Mouse (Mus musculus) liver, postnatal 0 days (tissue): Measurements from ENCODE around the gene Dock10.

Source experiments
- CTCF ChIP-seq: sonication (generic); IDR thresholded peaks from 2 replicates; pipeline ENCODE4 v1.5.1; 2016; ENCODE audit warnings: antibody characterized with exemption, low read depth
- EP300 ChIP-seq: IDR thresholded peaks from 2 replicates; pipeline ENCODE4 v1.6.1; 2016; ENCODE audit warnings: antibody characterized with exemption, low read depth, mild to moderate bottlenecking

- no peak for TF ChIP-seq CTCF
- TF ChIP-seq EP300 = no peak
Observed at GRCm38 (mm10) chr1:80474942-80475341, 283.4 kb downstream of the Dock10 start.
